Mouse (Mus musculus): Measurements from ENCODE around the gene Ccdc85a. TPM values are rescaled to one million over a fixed set of nuclear protein-coding genes. Genes with fewer than 3 reads are reported as not detected.

Ccdc85a gene
- polyA plus RNA-seq, 1 experiment, result 0.09 TPM

DNA sequence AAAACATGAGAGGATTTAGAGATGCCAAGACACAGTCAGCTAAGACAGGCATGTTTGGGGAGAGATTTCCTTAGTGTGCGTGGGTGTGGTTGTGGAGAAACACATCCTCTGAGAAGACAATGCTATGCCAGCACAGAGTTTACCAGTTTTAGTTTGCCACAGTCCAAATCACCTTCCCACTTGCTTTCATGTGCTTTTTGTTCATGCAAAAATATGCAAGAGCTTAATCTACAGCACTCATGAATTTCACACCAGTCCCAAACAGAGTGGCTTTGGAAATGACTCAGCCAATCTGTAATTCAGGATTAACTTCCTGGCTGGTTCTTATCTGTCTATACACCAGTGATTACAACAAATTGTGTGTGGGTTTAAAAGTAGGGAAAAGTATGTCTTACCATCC is 11.7 kb downstream of the Ccdc85a start:
- no peak overlapping the region for H3K4me3 ChIP-seq (ENCODE audit: control insufficient read depth, low read depth, low read length)
- no peaks in the 10 kb centered on the region for H3K36me3 ChIP-seq (ENCODE audit: control insufficient read depth, insufficient read depth, low read length)
- H3K27me3 ChIP-seq (ENCODE audit: control insufficient read depth, insufficient read depth, low read length), result no peaks in the 10 kb centered on the region
- no peaks in the 10 kb centered on the region for H3K4me1 ChIP-seq (ENCODE audit: control insufficient read depth, insufficient read depth, low read length)
- TF ChIP-seq CTCF (IDR thresholded peaks at IDR 0.05; ENCODE audit: control insufficient read depth, insufficient read depth, insufficient replicate concordance, low read depth, low read length), result no peak
- no peak for TF ChIP-seq POLR2A (IDR thresholded peaks at IDR 0.05; ENCODE audit: control insufficient read depth, low read depth, low read length)
- H3K27ac ChIP-seq (ENCODE audit: control insufficient read depth, insufficient read depth, low read depth, low read length), result no peak overlapping the region

DNA sequence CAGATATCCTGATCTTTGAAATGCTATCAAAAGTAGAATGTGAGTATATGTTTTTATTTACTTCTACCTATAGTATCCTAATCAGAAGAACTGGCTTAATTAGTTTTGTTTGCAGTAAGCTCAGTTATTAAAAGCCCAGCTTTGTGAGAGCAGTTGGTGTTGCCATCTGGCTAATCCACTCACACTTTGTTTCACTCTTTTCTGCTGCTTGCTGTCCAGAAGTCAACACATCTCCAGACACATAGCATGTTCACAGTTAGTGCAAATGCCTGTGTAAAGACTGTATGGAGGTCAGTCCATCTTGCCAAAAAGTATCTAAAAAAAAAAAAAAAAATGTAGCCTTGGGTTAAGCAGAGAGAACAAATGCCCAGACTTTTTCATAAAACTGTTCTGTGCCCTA is 27.7 kb downstream of the Ccdc85a start:
- H3K36me3 ChIP-seq (ENCODE audit: control insufficient read depth, insufficient read depth, low read length), result no peaks in the 10 kb centered on the region
- no peaks in the 10 kb centered on the region for H3K27me3 ChIP-seq (ENCODE audit: control insufficient read depth, insufficient read depth, low read length)
- no peaks in the 10 kb centered on the region for H3K4me1 ChIP-seq (ENCODE audit: control insufficient read depth, insufficient read depth, low read length)
- no peak for TF ChIP-seq POLR2A (IDR thresholded peaks at IDR 0.05; ENCODE audit: control insufficient read depth, low read depth, low read length)
- TF ChIP-seq CTCF (IDR thresholded peaks at IDR 0.05; ENCODE audit: control insufficient read depth, insufficient read depth, insufficient replicate concordance, low read depth, low read length), result no peak
- H3K27ac ChIP-seq (ENCODE audit: control insufficient read depth, insufficient read depth, low read depth, low read length), result no peak overlapping the region
- no peak overlapping the region for H3K4me3 ChIP-seq (ENCODE audit: control insufficient read depth, low read depth, low read length)

DNA sequence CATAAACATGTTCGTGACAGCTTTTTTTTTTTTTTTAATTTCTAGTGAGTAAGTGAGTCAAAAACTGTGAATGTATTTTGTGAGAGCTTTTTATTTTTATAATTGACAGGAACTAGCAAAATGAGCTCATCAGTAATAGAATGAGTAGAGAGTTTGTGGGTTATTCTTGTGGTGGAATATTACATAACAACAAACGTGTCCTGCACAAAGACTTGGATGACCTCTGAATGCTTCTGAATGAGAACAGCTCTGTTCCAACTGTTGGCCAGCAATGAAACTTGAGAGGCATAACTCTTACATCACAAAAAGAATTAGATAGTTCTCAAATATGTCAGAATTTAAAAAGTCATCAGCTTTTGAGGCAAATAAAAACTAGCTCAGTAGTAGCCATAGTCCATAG is 40.7 kb downstream of the Ccdc85a start:
- TF ChIP-seq POLR2A (IDR thresholded peaks at IDR 0.05; ENCODE audit: control insufficient read depth, low read depth, low read length) (no peak), CTCF (IDR thresholded peaks at IDR 0.05; ENCODE audit: control insufficient read depth, insufficient read depth, insufficient replicate concordance, low read depth, low read length) (no peak)
- H3K27ac ChIP-seq (ENCODE audit: control insufficient read depth, insufficient read depth, low read depth, low read length), result no peak overlapping the region
- no peak overlapping the region for H3K4me3 ChIP-seq (ENCODE audit: control insufficient read depth, low read depth, low read length)
- H3K36me3 ChIP-seq (ENCODE audit: control insufficient read depth, insufficient read depth, low read length), result no peaks in the 10 kb centered on the region
- no peaks in the 10 kb centered on the region for H3K27me3 ChIP-seq (ENCODE audit: control insufficient read depth, insufficient read depth, low read length)
- H3K4me1 ChIP-seq (ENCODE audit: control insufficient read depth, insufficient read depth, low read length), result no peaks in the 10 kb centered on the region

DNA sequence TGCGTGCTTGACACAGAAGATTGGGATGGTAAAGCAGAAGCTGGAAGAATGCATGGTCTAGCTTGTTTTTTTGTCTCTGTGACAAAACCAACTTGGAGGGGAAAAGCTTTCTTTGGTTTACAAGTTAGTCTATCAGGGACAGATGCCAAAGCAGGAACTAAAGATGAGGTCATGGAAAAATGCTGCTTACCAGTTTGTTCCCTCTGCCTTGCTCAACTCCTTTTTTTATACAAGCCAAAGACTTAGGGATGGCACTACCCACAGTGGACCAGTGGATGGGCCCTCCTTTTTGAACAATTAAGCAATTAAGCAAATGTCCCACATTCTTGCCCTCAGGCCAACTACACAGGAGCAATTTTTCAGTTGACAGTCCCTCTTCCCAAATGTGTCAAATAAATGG is 42.8 kb downstream of the Ccdc85a start:
- Histone ChIP-seq H3K27ac (ENCODE audit: control insufficient read depth, insufficient read depth, low read depth, low read length) (no peak overlapping the region), H3K27me3 (ENCODE audit: control insufficient read depth, insufficient read depth, low read length) (no peaks in the 10 kb centered on the region), H3K4me3 (ENCODE audit: control insufficient read depth, low read depth, low read length) (no peak overlapping the region), H3K36me3 (ENCODE audit: control insufficient read depth, insufficient read depth, low read length) (no peaks in the 10 kb centered on the region), H3K4me1 (ENCODE audit: control insufficient read depth, insufficient read depth, low read length) (no peaks in the 10 kb centered on the region)
- TF ChIP-seq CTCF (IDR thresholded peaks at IDR 0.05; ENCODE audit: control insufficient read depth, insufficient read depth, insufficient replicate concordance, low read depth, low read length), result no peak
- no peak for TF ChIP-seq POLR2A (IDR thresholded peaks at IDR 0.05; ENCODE audit: control insufficient read depth, low read depth, low read length)

DNA sequence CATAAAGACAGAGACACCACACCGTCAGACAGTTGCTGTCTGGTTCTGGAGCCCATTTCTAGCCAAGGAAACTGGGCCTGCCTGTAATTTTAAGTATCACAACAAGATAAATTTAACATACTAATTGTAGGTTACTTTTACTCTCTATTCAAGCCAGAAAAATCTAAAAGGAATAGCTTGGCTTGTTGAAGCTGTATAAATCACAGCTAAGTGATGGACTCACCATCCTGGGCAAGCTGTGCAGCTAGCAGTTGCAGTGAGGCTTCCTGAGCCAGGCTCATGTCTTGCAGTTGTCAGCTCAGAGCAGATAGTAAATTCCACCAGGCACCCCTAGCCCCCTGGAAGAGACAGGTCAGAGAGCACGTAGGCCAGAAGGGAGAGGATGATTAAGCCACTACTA is 50.8 kb downstream of the Ccdc85a start:
- H3K27me3 ChIP-seq (ENCODE audit: control insufficient read depth, insufficient read depth, low read length), result no peaks in the 10 kb centered on the region
- TF ChIP-seq CTCF (IDR thresholded peaks at IDR 0.05; ENCODE audit: control insufficient read depth, insufficient read depth, insufficient replicate concordance, low read depth, low read length) (no peak), POLR2A (IDR thresholded peaks at IDR 0.05; ENCODE audit: control insufficient read depth, low read depth, low read length) (no peak)
- H3K4me1 ChIP-seq (ENCODE audit: control insufficient read depth, insufficient read depth, low read length), result no peaks in the 10 kb centered on the region
- H3K36me3 ChIP-seq (ENCODE audit: control insufficient read depth, insufficient read depth, low read length), result no peaks in the 10 kb centered on the region
- H3K4me3 ChIP-seq (ENCODE audit: control insufficient read depth, low read depth, low read length), result no peak overlapping the region
- no peak overlapping the region for H3K27ac ChIP-seq (ENCODE audit: control insufficient read depth, insufficient read depth, low read depth, low read length)

DNA sequence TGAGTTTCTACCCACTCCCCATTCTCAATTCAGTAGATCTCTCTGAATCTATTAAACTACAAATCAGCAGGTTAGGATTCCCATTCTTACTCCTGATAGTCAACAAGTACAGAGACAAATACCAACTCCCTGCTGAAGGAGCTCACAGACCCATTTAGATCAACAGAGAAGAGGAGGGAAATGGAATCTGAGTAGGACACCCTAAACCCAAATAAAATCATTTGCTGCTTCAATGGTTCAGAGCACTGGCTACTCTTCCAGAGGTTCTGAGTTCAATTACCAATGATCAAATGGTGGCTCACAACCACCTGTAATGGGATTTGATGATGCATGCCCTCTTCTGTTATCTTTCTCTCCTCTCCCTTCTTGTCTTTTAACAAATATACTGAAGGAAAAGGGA is 82.9 kb downstream of the Ccdc85a start:
- Histone ChIP-seq H3K4me3 (ENCODE audit: control insufficient read depth, low read depth, low read length) (no peak overlapping the region), H3K27me3 (ENCODE audit: control insufficient read depth, insufficient read depth, low read length) (no peaks in the 10 kb centered on the region), H3K4me1 (ENCODE audit: control insufficient read depth, insufficient read depth, low read length) (no peaks in the 10 kb centered on the region), H3K27ac (ENCODE audit: control insufficient read depth, insufficient read depth, low read depth, low read length) (no peak overlapping the region), H3K36me3 (ENCODE audit: control insufficient read depth, insufficient read depth, low read length) (no peaks in the 10 kb centered on the region)
- no peak for TF ChIP-seq POLR2A (IDR thresholded peaks at IDR 0.05; ENCODE audit: control insufficient read depth, low read depth, low read length)
- no peak for TF ChIP-seq CTCF (IDR thresholded peaks at IDR 0.05; ENCODE audit: control insufficient read depth, insufficient read depth, insufficient replicate concordance, low read depth, low read length)

DNA sequence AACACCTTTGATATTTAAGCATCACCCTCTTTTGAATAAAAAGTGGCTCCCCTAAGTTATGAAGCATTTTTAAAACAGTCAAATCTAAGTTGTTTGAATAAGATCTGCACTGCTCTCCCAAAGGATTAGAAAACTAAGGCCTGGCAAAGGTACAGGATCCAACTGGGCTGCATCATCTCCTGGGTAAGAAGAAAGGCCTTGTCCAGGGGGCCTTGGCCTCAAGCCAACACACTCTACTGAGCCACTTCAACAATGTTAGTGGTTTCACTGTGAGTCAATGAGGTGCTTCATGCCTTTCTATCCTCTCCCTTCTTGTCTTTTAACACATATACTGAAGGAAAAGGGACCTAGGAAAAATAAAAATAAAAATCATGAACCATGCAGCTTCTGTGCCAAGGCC is 87.1 kb downstream of the Ccdc85a start:
- Histone ChIP-seq H3K4me1 (ENCODE audit: control insufficient read depth, insufficient read depth, low read length) (no peaks in the 10 kb centered on the region), H3K36me3 (ENCODE audit: control insufficient read depth, insufficient read depth, low read length) (no peaks in the 10 kb centered on the region), H3K27ac (ENCODE audit: control insufficient read depth, insufficient read depth, low read depth, low read length) (no peak overlapping the region), H3K27me3 (ENCODE audit: control insufficient read depth, insufficient read depth, low read length) (no peaks in the 10 kb centered on the region), H3K4me3 (ENCODE audit: control insufficient read depth, low read depth, low read length) (no peak overlapping the region)
- TF ChIP-seq CTCF (IDR thresholded peaks at IDR 0.05; ENCODE audit: control insufficient read depth, insufficient read depth, insufficient replicate concordance, low read depth, low read length) (no peak), POLR2A (IDR thresholded peaks at IDR 0.05; ENCODE audit: control insufficient read depth, low read depth, low read length) (no peak)

DNA sequence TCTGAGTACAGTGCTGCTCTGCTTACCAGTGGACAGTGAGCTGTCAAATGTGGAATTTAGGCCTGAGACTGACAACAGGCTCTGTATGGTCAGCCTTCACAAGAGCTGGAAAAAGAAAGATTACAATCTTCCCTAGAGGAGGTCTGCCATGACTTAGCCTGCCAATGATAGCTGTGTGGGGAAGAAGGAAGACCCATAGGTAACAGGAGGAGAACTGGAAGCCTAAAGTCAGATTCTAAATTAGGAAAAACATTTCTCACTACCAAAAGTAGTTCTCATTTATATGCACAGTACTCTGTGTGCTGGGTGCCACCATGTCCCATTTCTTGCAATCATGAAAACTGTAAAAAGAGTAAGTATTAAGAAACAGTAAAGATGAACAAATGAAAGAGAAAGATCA is 90.8 kb downstream of the Ccdc85a start:
- H3K4me3 ChIP-seq (ENCODE audit: control insufficient read depth, low read depth, low read length), result no peak overlapping the region
- H3K36me3 ChIP-seq (ENCODE audit: control insufficient read depth, insufficient read depth, low read length), result no peaks in the 10 kb centered on the region
- no peak for TF ChIP-seq POLR2A (IDR thresholded peaks at IDR 0.05; ENCODE audit: control insufficient read depth, low read depth, low read length)
- no peak for TF ChIP-seq CTCF (IDR thresholded peaks at IDR 0.05; ENCODE audit: control insufficient read depth, insufficient read depth, insufficient replicate concordance, low read depth, low read length)
- H3K27me3 ChIP-seq (ENCODE audit: control insufficient read depth, insufficient read depth, low read length), result no peaks in the 10 kb centered on the region
- H3K4me1 ChIP-seq (ENCODE audit: control insufficient read depth, insufficient read depth, low read length), result no peaks in the 10 kb centered on the region
- H3K27ac ChIP-seq (ENCODE audit: control insufficient read depth, insufficient read depth, low read depth, low read length), result no peak overlapping the region
